Mouse (Mus musculus) heart, postnatal 0 days (tissue): ENCODE results near the gene Lgi4. TPM values are rescaled to one million over a fixed set of nuclear protein-coding genes. Genes with fewer than 3 reads are reported as not detected.

Experiments used
- ATAC-seq: fragments of 200-750 bp; cut with Nextera tagmentation; 2 replicates; pipeline ENCODE4 v1.8.0; 2017; ENCODE audit warnings: low read depth, moderate number of reproducible peaks, moderate library complexity; ENCODE audit not compliant: insufficient read depth
- DNase-seq: peaks from one replicate; pipeline ENCODE4 v3.0.0-alpha.2; 2016; ENCODE audit warnings: low spot score
- H3K27ac ChIP-seq: fragments of 300-500 bp; sonication (generic); 2 replicates; pipeline ENCODE4 v1.5.1; 2014; ENCODE audit warnings: low read depth, mild to moderate bottlenecking
- H3K27me3 ChIP-seq: fragments of 300-500 bp; sonication (generic); 2 replicates; pipeline ENCODE4 v1.6.1; 2014; ENCODE audit warnings: low read length, mixed read lengths; ENCODE audit not compliant: control insufficient read depth, insufficient read depth
- H3K36me3 ChIP-seq: fragments of 300-500 bp; sonication (generic); replicated peaks from 2 replicates; pipeline ENCODE4 v1.6.1; 2014; ENCODE audit warnings: low read length, mixed read lengths; ENCODE audit not compliant: control insufficient read depth, insufficient read depth
- H3K4me1 ChIP-seq: fragments of 300-500 bp; sonication (generic); 2 replicates; pipeline ENCODE4 v1.6.1; 2014; ENCODE audit warnings: antibody characterized with exemption; ENCODE audit not compliant: control insufficient read depth, insufficient read depth
- H3K4me2 ChIP-seq: fragments of 300-500 bp; sonication (generic); 2 replicates; pipeline ENCODE4 v1.6.1; 2014; ENCODE audit warnings: low read depth, mild to moderate bottlenecking, low read length, moderate library complexity
- H3K4me3 ChIP-seq: fragments of 300-500 bp; sonication (generic); 2 replicates; pipeline ENCODE4 v1.5.1; 2014; ENCODE audit warnings: low read depth, low read length
- H3K9ac ChIP-seq: fragments of 300-500 bp; sonication (generic); replicated peaks from 2 replicates; pipeline ENCODE4 v1.6.1; 2014; ENCODE audit warnings: low read depth, low read length, mixed read lengths
- H3K9me3 ChIP-seq: fragments of 300-500 bp; sonication (generic); replicated peaks from 2 replicates; pipeline ENCODE4 v1.6.1; 2016; ENCODE audit warnings: low read length; ENCODE audit not compliant: control insufficient read depth
- CTCF ChIP-seq: IDR thresholded peaks from 2 replicates; pipeline ENCODE4 v1.5.1; 2016; ENCODE audit warnings: antibody characterized with exemption, control low read depth, low read depth
- EP300 ChIP-seq: IDR thresholded peaks from 2 replicates; pipeline ENCODE4 v1.6.1; 2016; ENCODE audit warnings: antibody characterized with exemption, low read depth
- WGBS: fragments of 180-500 bp; shearing (Covaris S2); extraction: QIAGEN DNeasy Blood & Tissue Kit; methylation state at CpG from one replicate; pipeline ENCODE4 v1.1.7; 2014; 5-methylcytosine and 5-hydroxymethylcytosine counted together
- polyA plus RNA-seq: library from polyadenylated mRNA; unstranded; fragments of >200 nt; fragmentation: Nextera tagmentation; extraction: Ambion mirVana; gene quantifications from 2 replicates; pipeline ENCODE4 v1.2.1, GENCODE M21; 2015
- total RNA-seq: library from RNA; depleted of rRNA; stranded (reverse); fragments of >200 nt; gene quantifications from 2 replicates; pipeline ENCODE4 v1.2.3, GENCODE M21; 2014; ENCODE audit warnings: low replicate concordance

The Lgi4 gene
- total and polyA plus RNA-seq, 2 experiments from 2014 or later, result 0.08 to 2.7 TPM

DNA sequence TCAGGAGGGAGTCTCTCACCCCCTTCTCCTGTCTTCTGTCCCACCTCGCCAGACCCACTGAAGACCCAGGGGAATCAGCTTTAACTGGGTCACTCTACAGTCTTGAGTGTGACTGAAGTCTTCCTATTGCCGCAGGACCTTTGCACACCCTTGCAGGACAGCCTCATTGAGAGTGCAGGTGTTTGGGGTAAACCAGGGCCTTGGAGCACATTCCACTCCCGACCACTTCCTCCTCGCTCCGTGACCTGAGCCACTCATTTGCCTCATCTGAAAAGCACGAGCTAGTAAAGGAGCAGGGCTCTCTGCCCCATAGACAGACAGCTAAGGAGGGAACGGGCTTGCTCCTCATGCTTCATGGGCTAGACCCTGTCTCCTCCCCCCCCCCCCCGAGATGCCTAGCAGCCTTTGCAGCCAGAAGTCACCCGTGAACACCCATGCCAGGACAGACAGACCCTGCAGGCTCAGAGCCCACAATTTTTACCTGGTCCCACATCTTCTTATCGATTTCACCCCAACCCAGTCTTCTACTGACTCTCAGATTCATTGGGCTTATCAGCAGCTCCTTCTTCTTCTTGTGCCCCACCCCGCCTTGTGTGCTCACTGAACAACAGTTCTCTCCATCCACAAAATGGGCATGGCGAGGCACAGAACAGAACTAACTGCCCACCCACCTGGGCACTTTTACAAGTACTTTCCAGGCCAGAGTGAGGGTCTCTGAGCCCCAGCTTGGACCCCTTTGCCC is 18.7 kb upstream of the Lgi4 start:
- no peak for DNase-seq
- Histone ChIP-seq H3K4me1 (peaks cover 7% of the 10 kb centered on the region; the same call in 1 of the 2 replicates), H3K4me2 (peak overlapping the region; percentile 62), H3K27me3 (peaks cover 40% of the 10 kb centered on the region), H3K9me3 (no peaks in the 10 kb centered on the region), H3K4me3 (no peak overlapping the region; the same call in 1 of the 2 replicates), H3K36me3 (0 out of 2 replicates have a peak, but pooled peaks cover 14% of the 10 kb centered on the region), H3K9ac (no peak overlapping the region), H3K27ac (no peak overlapping the region)
- WGBS, result 70% methylated on average over 12 of the region's 12 CpGs
- TF ChIP-seq CTCF, result no peak
- TF ChIP-seq EP300, result no peak
- ATAC-seq, result no peak

DNA sequence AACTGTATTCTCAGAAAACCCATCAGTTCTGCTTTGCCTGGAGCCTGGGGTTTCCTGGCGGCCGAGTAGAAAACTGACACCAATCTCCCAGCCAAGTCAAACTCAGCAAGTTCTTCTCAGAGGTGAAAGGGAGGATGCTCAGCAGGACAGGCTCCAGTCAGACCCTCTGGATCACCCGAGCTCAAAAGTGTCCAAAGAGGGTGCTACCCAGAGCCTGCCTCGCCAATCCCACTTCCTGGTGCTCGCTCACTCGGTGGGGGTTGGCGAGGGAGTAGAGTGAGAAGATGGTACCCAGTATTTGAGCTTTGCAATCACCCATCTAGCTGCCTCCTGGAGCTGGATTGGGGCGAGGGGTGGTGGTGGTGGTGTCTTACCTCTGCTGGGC is 18.1 kb upstream of the Lgi4 start:
- ATAC-seq (no peak), DNase-seq (no peak)
- peaks cover 7% of the 10 kb centered on the region; the same call in 1 of the 2 replicates for H3K4me1 ChIP-seq
- peak overlapping the region; percentile 79; the same call in 1 of the 2 replicates for H3K27ac ChIP-seq
- peak overlapping the region; percentile 53; the same call in 1 of the 2 replicates for H3K9ac ChIP-seq
- WGBS, result 31% methylated on average over 8 of the region's 8 CpGs
- H3K4me3 ChIP-seq, result peak overlapping the region; percentile 44
- peak overlapping the region; percentile 62 for H3K4me2 ChIP-seq
- TF ChIP-seq CTCF (no peak), EP300 (no peak)
- H3K36me3 ChIP-seq, result 0 out of 2 replicates have a peak, but pooled peaks cover 9% of the 10 kb centered on the region
- H3K9me3 ChIP-seq, result no peaks in the 10 kb centered on the region
- peaks cover 40% of the 10 kb centered on the region for H3K27me3 ChIP-seq

DNA sequence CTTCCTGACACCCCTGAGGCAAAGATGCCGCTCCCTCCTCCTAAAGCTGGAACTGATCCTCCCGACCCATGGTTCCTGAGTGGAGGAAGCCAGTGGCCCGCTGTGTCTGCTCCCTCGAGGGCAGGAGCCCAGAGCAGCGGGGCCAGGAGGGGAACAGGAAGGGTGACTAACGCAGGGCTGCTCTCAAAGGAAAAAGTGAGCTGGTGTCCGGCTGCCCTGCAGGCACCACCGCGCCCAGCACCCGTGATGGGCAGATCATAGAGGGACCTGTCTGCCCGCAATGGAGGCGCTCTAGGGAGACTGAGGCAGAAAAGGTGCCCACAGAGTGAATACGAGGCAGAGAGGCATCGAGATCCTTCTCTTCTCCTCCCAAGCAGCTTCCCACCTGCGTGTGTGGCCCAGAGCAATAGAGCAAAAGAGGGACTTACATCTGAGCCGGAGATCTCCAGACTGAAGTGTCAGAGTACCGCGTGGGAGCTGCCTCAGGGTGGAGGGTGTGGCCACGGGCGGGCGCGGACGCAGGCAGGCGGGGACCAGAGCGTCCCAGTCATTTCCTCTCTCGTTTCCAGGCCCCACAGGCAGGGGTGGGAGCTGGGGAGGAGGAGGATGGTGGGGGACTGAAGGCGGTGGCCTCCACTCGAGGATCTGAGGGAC is 17.4 kb upstream of the Lgi4 start:
- H3K9me3 ChIP-seq, result no peaks in the 10 kb centered on the region
- H3K9ac ChIP-seq, result peak overlapping the region; percentile 53
- ATAC-seq, result peak; percentile 79
- WGBS, result 4% methylated on average over 28 of the region's 28 CpGs
- peak overlapping the region; percentile 62 for H3K4me2 ChIP-seq
- TF ChIP-seq CTCF (no peak), EP300 (no peak)
- peaks cover 7% of the 10 kb centered on the region; the same call in 1 of the 2 replicates for H3K4me1 ChIP-seq
- DNase-seq, result peak; percentile 55
- H3K4me3 ChIP-seq, result peak overlapping the region; percentile 44
- peak overlapping the region; percentile 79 for H3K27ac ChIP-seq
- 0 out of 2 replicates have a peak, but pooled peaks cover 2% of the 10 kb centered on the region for H3K36me3 ChIP-seq
- peaks cover 40% of the 10 kb centered on the region for H3K27me3 ChIP-seq

DNA sequence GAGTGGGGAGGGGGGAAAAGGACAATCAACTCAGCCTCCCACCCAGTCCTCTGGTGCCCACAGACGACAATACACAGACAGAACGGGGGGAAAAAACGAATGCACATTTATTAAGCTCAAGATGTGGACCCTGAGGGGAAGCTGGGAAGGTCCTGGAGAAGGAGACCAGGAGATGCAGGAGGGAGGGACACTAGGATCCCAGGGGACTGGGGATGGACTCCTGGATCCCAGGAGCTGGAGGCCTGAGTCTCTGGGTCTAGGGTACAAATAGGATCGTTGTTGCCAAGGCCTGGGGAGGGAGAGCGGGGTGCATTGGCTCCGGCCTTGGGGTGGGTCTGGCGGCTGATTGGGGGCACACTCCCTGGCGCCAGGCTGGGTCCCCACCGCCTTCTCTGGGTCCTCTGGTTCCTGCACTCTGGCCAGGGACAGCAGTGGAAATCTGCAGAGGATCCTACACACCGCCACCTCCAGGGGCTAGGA is 16.7 kb upstream of the Lgi4 start, which contains the start of gene Fxyd5:
Gene Fxyd5, minus strand, starts transcription at position 51 of the 480 bp plus-strand sequence.
- WGBS, result 38% methylated on average over 9 of the region's 10 CpGs
- DNase-seq, result no peak
- ATAC-seq, result no peak
- TF ChIP-seq EP300 (no peak), CTCF (no peak)
- Histone ChIP-seq H3K36me3 (no peaks in the 10 kb centered on the region), H3K27me3 (peaks cover 40% of the 10 kb centered on the region), H3K27ac (peak within 1 kb of the TSS; percentile 79), H3K9ac (peak within 1 kb of the TSS; percentile 53), H3K4me3 (peak within 1 kb of the TSS; percentile 44), H3K4me1 (peaks cover 7% of the 10 kb centered on the region; the same call in 1 of the 2 replicates), H3K9me3 (no peaks in the 10 kb centered on the region), H3K4me2 (peak within 1 kb of the TSS; percentile 62)

DNA sequence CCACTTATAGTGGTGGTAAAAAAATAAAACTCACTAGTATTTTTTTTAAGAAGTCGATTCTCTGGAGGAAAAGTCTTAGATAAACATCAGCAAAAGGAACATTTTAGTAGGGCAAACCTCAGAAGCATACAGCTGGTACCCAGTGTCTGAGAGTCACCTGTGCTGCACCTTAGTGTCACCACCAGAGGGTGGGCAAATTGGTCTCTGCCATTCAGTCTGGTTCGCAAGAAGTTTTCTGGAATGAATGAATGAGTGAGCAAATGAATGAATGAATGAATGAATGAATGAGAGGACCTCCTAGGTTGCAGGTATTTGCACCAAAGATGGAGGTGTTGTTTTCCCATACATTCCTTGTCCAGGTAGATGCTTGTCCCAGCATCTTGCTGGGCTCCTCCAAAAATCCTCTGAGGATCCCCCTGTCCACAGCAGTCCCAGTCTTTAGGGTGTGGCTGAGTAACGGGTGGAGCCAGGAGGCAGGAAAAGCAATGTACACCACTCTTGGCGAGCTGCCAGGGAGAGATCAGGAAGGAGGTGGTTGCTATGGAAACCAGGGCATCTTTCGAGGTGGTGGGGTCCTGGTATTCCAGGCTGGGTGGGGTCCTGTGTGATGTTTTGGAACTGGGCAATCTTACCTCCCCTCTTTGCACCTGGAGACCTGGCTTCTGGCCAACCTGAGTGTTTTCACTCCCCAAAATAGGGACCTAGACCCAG is 9.9 kb upstream of the Lgi4 start:
- WGBS, result 33% methylated on average over 5 of the region's 5 CpGs
- Histone ChIP-seq H3K9me3 (no peaks in the 10 kb centered on the region), H3K36me3 (no peaks in the 10 kb centered on the region), H3K9ac (no peak overlapping the region), H3K4me2 (no peak overlapping the region), H3K27me3 (peaks cover 35% of the 10 kb centered on the region), H3K4me3 (no peak overlapping the region), H3K27ac (no peak overlapping the region), H3K4me1 (peaks cover 25% of the 10 kb centered on the region)
- no peak for ATAC-seq
- no peak for DNase-seq
- TF ChIP-seq EP300, result no peak
- TF ChIP-seq CTCF, result no peak
